Mouse (Mus musculus): ENCODE measurements at regions not wholly inside any gene's neighbourhood (a gene's known extent, or its start where the extent isn't known, plus 50 kb on each side); places are given as distances from the start of the nearest gene placed in this dataset.

GRCm38 (mm10) chr14:76964046-76964445 is 72.5 kb upstream of the Ccdc122 start:
- ATAC-seq (ENCODE audit: insufficient read depth) (no peak), DNase-seq (ENCODE audit: low read depth in 3 of 3, low spot score in 3 of 3) (peak in 1 of 3 experiments; percentile 2)
- Histone ChIP-seq H3K9me3 (ENCODE audit: control insufficient read depth, low read length) (no peaks in the 10 kb centered on the region), H3K4me1 (replicated peaks; ENCODE audit: control insufficient read depth in 2 of 2, insufficient read depth in 2 of 2, low read length in 1 of 2) (no peaks in the 10 kb centered on the region), H3K36me3 (replicated peaks; ENCODE audit: control insufficient read depth, insufficient read depth, low read depth) (no peaks in the 10 kb centered on the region), H3K27ac (no peak overlapping the region), H3K4me3 (ENCODE audit: insufficient read depth in 1 of 2, low read depth in 2 of 2, low read length in 2 of 2) (no peak overlapping the region), H3K27me3 (ENCODE audit: control insufficient read depth, insufficient read depth, low read length) (no peaks in the 10 kb centered on the region), H3K4me2 (ENCODE audit: low read depth) (no peak overlapping the region), H3K9ac (replicated peaks) (no peak overlapping the region)
- 44% methylated on average over 5 of the region's 5 CpGs for WGBS (ENCODE audit: insufficient replicate concordance)
- TF ChIP-seq EP300 (IDR thresholded peaks at IDR 0.05; ENCODE audit: low read depth) (no peak), CTCF (IDR thresholded peaks at IDR 0.05; ENCODE audit: low read depth) (no peak)

- no peak for DNase-seq (ENCODE audit: low read depth in 3 of 3, low spot score in 3 of 3)
These were observed 77.7 kb upstream of the Ccdc122 start for GRCm38 (mm10) chr14:76958875-76959274.

GRCm38 (mm10) chr14:76957136-76957535 is 79.4 kb upstream of the Ccdc122 start:
- no peak overlapping the region for H3K9ac ChIP-seq (replicated peaks)
- no peaks in the 10 kb centered on the region for H3K27me3 ChIP-seq (ENCODE audit: control insufficient read depth, insufficient read depth, low read length)
- no peak for DNase-seq (ENCODE audit: low read depth in 3 of 3, low spot score in 3 of 3)
- no peak overlapping the region for H3K4me2 ChIP-seq (ENCODE audit: low read depth)
- no peak overlapping the region for H3K27ac ChIP-seq
- no peak for ATAC-seq (ENCODE audit: insufficient read depth)
- no peak overlapping the region for H3K4me3 ChIP-seq (ENCODE audit: insufficient read depth in 1 of 2, low read depth in 2 of 2, low read length in 2 of 2)
- H3K36me3 ChIP-seq (replicated peaks; ENCODE audit: control insufficient read depth, insufficient read depth, low read depth): no peaks in the 10 kb centered on the region
- TF ChIP-seq EP300 (IDR thresholded peaks at IDR 0.05; ENCODE audit: low read depth): no peak
- no peak for TF ChIP-seq CTCF (IDR thresholded peaks at IDR 0.05; ENCODE audit: low read depth)
- no peaks in the 10 kb centered on the region for H3K4me1 ChIP-seq (replicated peaks; ENCODE audit: control insufficient read depth in 2 of 2, insufficient read depth in 2 of 2, low read length in 1 of 2)
- H3K9me3 ChIP-seq (ENCODE audit: control insufficient read depth, low read length): no peaks in the 10 kb centered on the region
- WGBS (ENCODE audit: insufficient replicate concordance): 66% methylated on average over 2 of the region's 2 CpGs

More at GRCm38 (mm10) chr14:76958875-76959274, 77.7 kb upstream of the Ccdc122 start:
- Histone ChIP-seq H3K36me3 (replicated peaks; ENCODE audit: control insufficient read depth, insufficient read depth, low read depth) (no peaks in the 10 kb centered on the region), H3K4me1 (replicated peaks; ENCODE audit: control insufficient read depth in 2 of 2, insufficient read depth in 2 of 2, low read length in 1 of 2) (no peaks in the 10 kb centered on the region), H3K9ac (replicated peaks) (no peak overlapping the region), H3K9me3 (ENCODE audit: control insufficient read depth, low read length) (no peaks in the 10 kb centered on the region), H3K4me3 (ENCODE audit: insufficient read depth in 1 of 2, low read depth in 2 of 2, low read length in 2 of 2) (no peak overlapping the region), H3K27me3 (ENCODE audit: control insufficient read depth, insufficient read depth, low read length) (no peaks in the 10 kb centered on the region), H3K27ac (no peak overlapping the region), H3K4me2 (ENCODE audit: low read depth) (no peak overlapping the region)
- ATAC-seq (ENCODE audit: insufficient read depth): no peak
- TF ChIP-seq CTCF (IDR thresholded peaks at IDR 0.05; ENCODE audit: low read depth) (no peak), EP300 (IDR thresholded peaks at IDR 0.05; ENCODE audit: low read depth) (no peak)
- 58% methylated on average over 10 of the region's 10 CpGs for WGBS (ENCODE audit: insufficient replicate concordance)

GRCm38 (mm10) chr14:76953171-76953570 is 83.4 kb upstream of the Ccdc122 start:
- 50% methylated on average over 2 of the region's 2 CpGs for WGBS (ENCODE audit: insufficient replicate concordance)
- Histone ChIP-seq H3K9me3 (ENCODE audit: control insufficient read depth, low read length) (no peaks in the 10 kb centered on the region), H3K4me1 (replicated peaks; ENCODE audit: control insufficient read depth in 2 of 2, insufficient read depth in 2 of 2, low read length in 1 of 2) (0 out of 4 replicates have a peak, but pooled peaks cover 0 to 2% of the 10 kb centered on the region in 2 experiments), H3K4me2 (ENCODE audit: low read depth) (no peak overlapping the region), H3K27ac (no peak overlapping the region), H3K4me3 (ENCODE audit: insufficient read depth in 1 of 2, low read depth in 2 of 2, low read length in 2 of 2) (no peak overlapping the region), H3K36me3 (replicated peaks; ENCODE audit: control insufficient read depth, insufficient read depth, low read depth) (no peaks in the 10 kb centered on the region), H3K9ac (replicated peaks) (no peak overlapping the region), H3K27me3 (ENCODE audit: control insufficient read depth, insufficient read depth, low read length) (no peaks in the 10 kb centered on the region)
- ATAC-seq (ENCODE audit: insufficient read depth) (no peak), DNase-seq (ENCODE audit: low read depth in 3 of 3, low spot score in 3 of 3) (no peak)
- TF ChIP-seq EP300 (IDR thresholded peaks at IDR 0.05; ENCODE audit: low read depth): no peak
- TF ChIP-seq CTCF (IDR thresholded peaks at IDR 0.05; ENCODE audit: low read depth): no peak

- Histone ChIP-seq H3K9ac (replicated peaks) (no peak overlapping the region), H3K4me3 (ENCODE audit: insufficient read depth in 1 of 2, low read depth in 2 of 2, low read length in 2 of 2) (no peak overlapping the region), H3K27me3 (ENCODE audit: control insufficient read depth, insufficient read depth, low read length) (no peaks in the 10 kb centered on the region), H3K9me3 (ENCODE audit: control insufficient read depth, low read length) (no peaks in the 10 kb centered on the region), H3K27ac (no peak overlapping the region), H3K4me1 (replicated peaks; ENCODE audit: control insufficient read depth in 2 of 2, insufficient read depth in 2 of 2, low read length in 1 of 2) (0 out of 4 replicates have a peak, but pooled peaks cover 0 to 2% of the 10 kb centered on the region in 2 experiments), H3K4me2 (ENCODE audit: low read depth) (no peak overlapping the region), H3K36me3 (replicated peaks; ENCODE audit: control insufficient read depth, insufficient read depth, low read depth) (no peaks in the 10 kb centered on the region)
- TF ChIP-seq CTCF (IDR thresholded peaks at IDR 0.05; ENCODE audit: low read depth): no peak
- no peak for TF ChIP-seq EP300 (IDR thresholded peaks at IDR 0.05; ENCODE audit: low read depth)
- ATAC-seq (ENCODE audit: insufficient read depth): no peak
- no peak for DNase-seq (ENCODE audit: low read depth in 3 of 3, low spot score in 3 of 3)
- WGBS (ENCODE audit: insufficient replicate concordance): 54% methylated on average over 4 of the region's 4 CpGs
These were observed 85.1 kb upstream of the Ccdc122 start for GRCm38 (mm10) chr14:76951450-76951849.

All from liver, embryonic 14.5 days (tissue).